8 mouse cellular contexts compared by ENCODE assay signal in the genomic region with DNA sequence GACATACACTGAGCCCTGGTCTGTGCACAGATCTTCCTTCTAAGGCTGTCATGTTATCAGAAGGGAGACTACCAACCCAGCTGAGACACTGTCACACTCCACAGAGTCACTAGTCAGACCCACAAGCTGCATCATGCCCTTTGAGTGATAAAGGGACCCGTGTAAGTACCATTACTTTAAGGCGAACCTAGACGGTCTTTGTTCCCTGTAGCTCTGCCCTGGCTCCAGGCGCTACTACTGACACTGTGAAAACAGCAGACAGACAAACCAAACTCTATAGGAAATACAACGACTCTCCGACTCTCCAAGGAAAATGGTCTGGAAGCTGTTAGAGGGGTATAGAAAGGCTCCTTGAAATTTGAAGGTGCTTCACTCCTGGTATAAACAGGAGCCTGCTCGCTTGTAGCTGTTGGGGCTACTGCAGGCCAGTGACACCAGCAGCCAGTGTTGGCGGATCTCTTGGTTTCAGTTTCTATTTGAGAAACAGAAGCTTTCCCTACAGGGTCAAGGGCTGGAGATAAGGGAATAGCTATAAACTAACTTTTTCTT.
A peak's percentile ranks its signal among the peaks of the same experiment; 100 is the strongest.
DNase-seq lines count a peak whose midpoint lies in the region; ATAC-seq and TF ChIP-seq lines count a peak whose summit lies in the region.

No protein-coding gene starts in this region.

- 0 out of 2 replicates have a peak, but pooled peaks cover 4% of the 10 kb centered on the region for H3K36me3 ChIP-seq in forebrain, embryonic 14.5 days (ENCODE audit: control insufficient read depth, insufficient read depth, low read length)
- H3K36me3 ChIP-seq in forebrain, embryonic 13.5 days (ENCODE audit: poor library complexity, severe bottlenecking), result no peaks in the 10 kb centered on the region
- H3K36me3 ChIP-seq in spleen, adult 2 months (ENCODE audit: control insufficient read depth, insufficient read depth, low read length), result peaks cover 6% of the 10 kb centered on the region; the same call in 1 of the 2 replicates

- WGBS in forebrain, embryonic 14.5 days, result 63% methylated on average over 8 of the region's 8 CpGs
- 76% methylated on average over 8 of the region's 8 CpGs for WGBS in forebrain, embryonic 13.5 days
- WGBS in spleen, adult 2 months, result 11% methylated on average over 8 of the region's 8 CpGs

- H3K4me1 ChIP-seq in forebrain, embryonic 14.5 days (ENCODE audit: control insufficient read depth, insufficient read depth, low read length), result peaks cover 37% of the 10 kb centered on the region
- peaks cover 51% of the 10 kb centered on the region for H3K4me1 ChIP-seq in forebrain, embryonic 13.5 days
- peaks cover 16% of the 10 kb centered on the region for H3K4me1 ChIP-seq in spleen, adult 2 months (ENCODE audit: control insufficient read depth, insufficient read depth, insufficient read length)

- no peak for ATAC-seq in forebrain, embryonic 14.5 days
- no peak for ATAC-seq in forebrain, embryonic 13.5 days
- ATAC-seq in granulocyte monocyte progenitor cell, adult 5-6 weeks (replicated peaks; ENCODE audit: poor library complexity, severe bottlenecking), result peak; percentile 44

- TF ChIP-seq CTCF in spleen, adult 2 months (IDR thresholded peaks at IDR 0.05; ENCODE audit: extremely low read depth, insufficient read depth, insufficient read length, insufficient replicate concordance), result no peak

- TF ChIP-seq POLR2A in spleen, adult 2 months (IDR thresholded peaks at IDR 0.05; ENCODE audit: low read depth, low read length), result no peak

- no peak overlapping the region for H3K27ac ChIP-seq in forebrain, embryonic 14.5 days (ENCODE audit: low read depth, low read length)
- H3K27ac ChIP-seq in forebrain, embryonic 13.5 days, result no peak overlapping the region
- H3K27ac ChIP-seq in spleen, adult 2 months (ENCODE audit: insufficient read depth, low read length), result peak overlapping the region; percentile 87

- DNase-seq in forebrain, embryonic 14.5 days (ENCODE audit: low spot score), result no peak
- DNase-seq in spleen, adult 2 months (ENCODE audit: low read depth in 1 of 2, low spot score in 2 of 2), result no peak
- DNase-seq in spleen, postnatal 4 days (ENCODE audit: low spot score in 2 of 2), result no peak
- peak; percentile 62 for DNase-seq in lung, postnatal 25 days (ENCODE audit: low spot score)
- DNase-seq in embryo, embryonic 10 days (ENCODE audit: low spot score), result no peak
- DNase-seq in thymus, postnatal 4 days, result no peak

- no peaks in the 10 kb centered on the region for H3K9me3 ChIP-seq in forebrain, embryonic 14.5 days (replicated peaks; ENCODE audit: control insufficient read depth, low read length)
- no peaks in the 10 kb centered on the region for H3K9me3 ChIP-seq in forebrain, embryonic 13.5 days (replicated peaks)

- H3K4me3 ChIP-seq in forebrain, embryonic 14.5 days (ENCODE audit: low read depth, low read length), result no peak overlapping the region
- H3K4me3 ChIP-seq in forebrain, embryonic 13.5 days, result no peak overlapping the region
- peak overlapping the region; percentile 41 for H3K4me3 ChIP-seq in spleen, adult 2 months (ENCODE audit: extremely low read depth, insufficient read depth, insufficient read length)

- H3K4me2 ChIP-seq in forebrain, embryonic 14.5 days (ENCODE audit: low read length), result no peak overlapping the region
- no peak overlapping the region for H3K4me2 ChIP-seq in forebrain, embryonic 13.5 days

- H3K9ac ChIP-seq in forebrain, embryonic 14.5 days (ENCODE audit: low read length), result 0 out of 2 replicates have a peak overlapping the region, but pooled peaks have one; percentile 1
- H3K9ac ChIP-seq in forebrain, embryonic 13.5 days, result no peak overlapping the region; the same call in 1 of the 2 replicates

- H3K27me3 ChIP-seq in forebrain, embryonic 14.5 days (replicated peaks; ENCODE audit: control insufficient read depth, insufficient read depth, low read length), result peaks cover 29% of the 10 kb centered on the region
- H3K27me3 ChIP-seq in forebrain, embryonic 13.5 days, result peaks cover 65% of the 10 kb centered on the region
- H3K27me3 ChIP-seq in spleen, adult 2 months (ENCODE audit: control insufficient read depth, insufficient read depth, low read length), result no peaks in the 10 kb centered on the region
